Mouse (Mus musculus): Measurements from ENCODE around the gene Cd200r1.

Gene Cd200r1

GRCm38 (mm10) chr16:44765555-44766319, at the start of gene Cd200r1:
Gene Cd200r1, plus strand, starts transcription at chr16:44765736.
- in situ Hi-C loops (cut with MboI; ENCODE audit: low pct_unique_long_range_greater_than_20kb in 1 of 2, low sequenced_read_pairs in 2 of 2, unreplicated experiment in 1 of 2), result loop anchor here (5.0 to 25.0 kb wide), 2 partner anchors 322 kb away; partner anchors contain the start of gene Ccdc80 (in 1 of the 2)

- in situ Hi-C loops (cut with MboI; ENCODE audit: low pct_unique_long_range_greater_than_20kb in 1 of 2, low sequenced_read_pairs in 2 of 2, unreplicated experiment in 1 of 2), result no loop called here
Measured at GRCm38 (mm10) chr16:44716305-44717140, 49.0 kb upstream of the Cd200r1 start.

DNA sequence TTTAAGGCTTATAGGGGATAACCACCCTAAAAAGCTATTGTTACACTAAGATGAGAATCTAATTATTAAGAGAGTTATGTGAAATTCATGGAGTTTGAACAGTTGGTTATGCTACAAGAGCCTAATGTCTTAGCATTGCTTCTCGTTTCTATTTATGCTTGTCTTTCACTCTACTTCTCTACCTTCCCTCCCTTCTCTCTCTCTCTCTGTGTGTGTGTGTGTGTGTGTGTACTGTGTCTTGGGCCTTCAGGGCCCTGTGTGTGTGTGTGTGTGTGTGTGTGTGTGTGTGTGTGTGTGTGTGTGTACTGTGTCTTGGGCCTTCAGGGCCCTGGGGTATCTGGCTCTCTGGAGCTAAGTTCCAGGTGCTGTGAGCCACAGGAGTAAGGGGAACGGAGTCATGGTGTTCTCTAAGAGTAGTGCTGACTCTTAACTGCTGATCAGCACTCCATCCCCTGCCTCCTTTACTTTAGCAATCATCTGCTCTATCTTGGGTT, 48.3 kb upstream of the Cd200r1 start:
- in situ Hi-C loops (cut with MboI; ENCODE audit: low pct_unique_long_range_greater_than_20kb in 1 of 2, low sequenced_read_pairs in 2 of 2, unreplicated experiment in 1 of 2), result no loop called here

DNA sequence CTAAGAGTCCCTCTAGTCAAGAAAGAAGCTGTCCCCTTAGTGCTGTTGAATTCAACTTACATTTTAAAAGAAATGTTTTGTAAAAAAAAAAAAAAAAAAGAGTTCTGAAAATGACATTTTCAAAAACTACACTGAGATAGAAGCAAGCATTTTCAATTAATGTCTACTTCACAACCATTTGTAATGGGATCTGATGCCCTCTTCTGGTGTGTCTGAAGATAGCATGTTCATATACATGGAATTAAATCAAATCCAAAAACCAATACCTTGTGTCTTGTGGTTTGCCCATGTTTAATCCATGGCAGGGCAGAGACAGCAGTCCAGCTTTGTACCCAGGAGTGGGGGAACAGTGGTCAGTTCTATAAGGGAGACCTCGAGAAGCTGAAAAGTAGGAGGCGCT, 47.7 kb upstream of the Cd200r1 start:
- in situ Hi-C loops (cut with MboI; ENCODE audit: low pct_unique_long_range_greater_than_20kb in 1 of 2, low sequenced_read_pairs in 2 of 2, unreplicated experiment in 1 of 2), result no loop called here

DNA sequence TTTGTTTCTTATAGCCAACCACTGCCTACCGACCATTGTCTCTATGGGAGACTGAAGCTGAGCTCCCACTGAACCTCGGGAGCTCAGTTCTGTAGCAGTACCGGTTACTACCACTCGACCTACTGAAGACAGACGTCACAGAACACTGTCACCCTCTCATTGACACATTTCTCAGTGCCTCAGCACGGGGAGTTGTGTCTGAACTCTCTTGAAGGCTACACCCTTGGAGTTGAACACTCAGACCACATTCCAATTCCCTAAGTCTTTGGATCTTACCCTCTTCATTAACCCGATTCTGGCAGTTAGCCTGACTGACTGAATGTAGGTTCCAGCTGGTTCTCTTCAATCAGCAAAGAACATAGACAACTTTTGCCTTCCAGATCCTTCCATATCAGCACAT, 46.2 kb upstream of the Cd200r1 start:
- in situ Hi-C loops (cut with MboI; ENCODE audit: low pct_unique_long_range_greater_than_20kb in 1 of 2, low sequenced_read_pairs in 2 of 2, unreplicated experiment in 1 of 2), result no loop called here

DNA sequence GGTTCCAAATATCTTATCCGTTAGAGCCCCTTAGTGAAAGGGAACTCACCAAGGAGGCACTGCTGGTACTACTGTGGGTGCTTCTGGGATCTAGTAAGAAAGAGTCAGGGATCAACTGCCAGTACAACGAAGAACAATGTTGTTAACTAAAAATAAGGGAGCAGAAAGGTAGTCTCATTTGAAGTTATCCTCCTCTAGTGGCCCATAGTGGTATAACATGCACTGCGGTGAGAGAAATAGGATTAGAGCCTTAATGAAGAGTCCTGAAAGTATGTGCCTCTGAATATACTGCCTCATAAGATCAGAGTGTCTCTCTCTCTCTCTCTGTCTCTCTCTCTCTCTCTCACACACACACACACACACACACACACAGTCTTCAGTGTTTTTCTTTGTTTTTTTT, 45.0 kb upstream of the Cd200r1 start:
- in situ Hi-C loops (cut with MboI; ENCODE audit: low pct_unique_long_range_greater_than_20kb in 1 of 2, low sequenced_read_pairs in 2 of 2, unreplicated experiment in 1 of 2), result no loop called here

GRCm38 (mm10) chr16:44722666-44723065, 42.9 kb upstream of the Cd200r1 start:
- in situ Hi-C loops (cut with MboI; ENCODE audit: low pct_unique_long_range_greater_than_20kb in 1 of 2, low sequenced_read_pairs in 2 of 2, unreplicated experiment in 1 of 2), result no loop called here

GRCm38 (mm10) chr16:44724083-44724787, 41.3 kb upstream of the Cd200r1 start, which contains the start of gene Nepro:
Gene Nepro, plus strand, starts transcription at chr16:44724301.
- in situ Hi-C loops (cut with MboI; ENCODE audit: low pct_unique_long_range_greater_than_20kb in 1 of 2, low sequenced_read_pairs in 2 of 2, unreplicated experiment in 1 of 2), result no loop called here

- in situ Hi-C loops (cut with MboI; ENCODE audit: low pct_unique_long_range_greater_than_20kb in 1 of 2, low sequenced_read_pairs in 2 of 2, unreplicated experiment in 1 of 2), result no loop called here
Measured at GRCm38 (mm10) chr16:44724847-44725246, 40.7 kb upstream of the Cd200r1 start.

DNA sequence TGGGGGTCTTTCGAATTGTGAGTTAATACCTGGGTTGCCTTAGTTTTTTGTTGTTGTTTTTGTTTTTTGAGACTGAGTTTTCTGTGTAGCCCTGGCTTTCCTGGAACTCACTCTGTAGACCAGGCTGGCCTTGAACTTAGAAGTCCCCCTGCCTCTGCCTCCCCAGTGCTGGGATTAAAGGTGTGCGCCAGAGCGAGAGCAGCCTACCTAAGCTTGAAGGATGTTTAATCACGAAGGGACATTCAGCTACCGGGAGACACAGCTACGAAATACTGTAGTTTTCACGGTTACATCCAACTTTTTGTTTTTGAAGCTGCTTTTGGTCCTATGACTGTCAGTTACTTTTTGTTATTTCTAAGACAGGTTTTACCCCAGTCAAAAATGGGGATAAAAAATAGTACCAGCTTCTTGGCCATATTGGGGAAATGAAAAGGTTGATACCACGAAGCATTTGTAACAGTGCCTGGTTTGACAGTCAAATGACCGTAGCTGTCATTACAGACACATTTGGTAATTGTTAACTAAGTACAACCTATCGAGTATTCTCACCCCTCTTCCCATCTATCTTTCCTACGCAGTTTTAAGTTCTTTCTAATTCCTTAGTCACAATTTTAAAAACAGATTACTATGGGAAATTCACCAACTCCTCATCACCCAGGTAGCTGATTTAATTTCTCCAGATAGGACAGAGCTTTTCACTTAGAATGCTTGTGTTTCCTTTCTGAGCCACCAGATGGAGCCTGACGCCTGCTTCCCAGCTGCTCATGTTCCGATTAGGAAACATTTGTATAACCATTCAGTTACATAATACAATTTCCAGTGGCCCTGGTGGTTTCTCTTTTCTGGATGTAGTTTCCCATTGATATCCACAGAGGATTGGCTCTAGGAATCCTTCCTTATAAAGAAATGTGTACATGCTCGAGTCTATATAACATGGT, 40.0 kb upstream of the Cd200r1 start:
- in situ Hi-C loops (cut with MboI; ENCODE audit: low pct_unique_long_range_greater_than_20kb in 1 of 2, low sequenced_read_pairs in 2 of 2, unreplicated experiment in 1 of 2), result no loop called here

DNA sequence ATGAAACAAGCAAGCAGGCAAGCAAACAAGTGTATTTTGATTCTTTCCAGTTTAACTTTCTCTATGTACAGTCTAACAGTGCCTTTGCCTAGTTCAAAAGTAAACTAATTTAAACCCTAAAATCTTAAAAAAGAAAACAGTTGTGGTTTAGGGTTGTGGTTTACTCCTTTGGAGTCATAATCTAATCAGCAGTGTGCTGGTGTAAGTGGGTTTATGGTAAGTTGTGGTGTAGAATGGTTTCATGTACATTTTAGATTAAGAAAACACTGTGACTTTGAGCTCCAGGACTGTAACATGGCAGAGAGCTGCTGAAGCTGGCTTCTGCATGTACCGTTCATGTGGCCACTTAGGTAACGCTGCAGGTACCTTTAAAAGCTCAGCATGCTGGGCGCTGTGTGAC, 38.0 kb upstream of the Cd200r1 start:
- in situ Hi-C loops (cut with MboI; ENCODE audit: low pct_unique_long_range_greater_than_20kb in 1 of 2, low sequenced_read_pairs in 2 of 2, unreplicated experiment in 1 of 2), result no loop called here

DNA sequence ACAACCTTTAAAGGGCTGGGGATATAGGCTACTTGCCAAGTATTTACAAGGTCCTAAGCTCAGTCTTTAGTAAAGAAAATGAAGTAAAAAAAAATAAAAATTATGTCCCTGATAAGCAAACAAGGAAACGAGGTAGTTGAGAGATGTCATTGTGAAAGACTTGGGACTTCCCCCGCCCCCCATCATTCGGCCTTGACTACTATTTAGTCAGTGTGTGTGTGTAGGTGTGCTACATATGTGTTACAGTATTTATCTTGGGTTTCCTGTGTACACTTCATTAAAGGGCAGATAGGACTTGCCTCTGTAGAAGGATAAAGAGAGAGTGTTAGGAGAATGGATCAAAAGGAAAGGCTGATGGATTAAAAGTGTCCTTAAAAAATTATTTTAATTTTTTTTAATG, 31.5 kb upstream of the Cd200r1 start:
- in situ Hi-C loops (cut with MboI; ENCODE audit: low pct_unique_long_range_greater_than_20kb in 1 of 2, low sequenced_read_pairs in 2 of 2, unreplicated experiment in 1 of 2), result no loop called here

DNA sequence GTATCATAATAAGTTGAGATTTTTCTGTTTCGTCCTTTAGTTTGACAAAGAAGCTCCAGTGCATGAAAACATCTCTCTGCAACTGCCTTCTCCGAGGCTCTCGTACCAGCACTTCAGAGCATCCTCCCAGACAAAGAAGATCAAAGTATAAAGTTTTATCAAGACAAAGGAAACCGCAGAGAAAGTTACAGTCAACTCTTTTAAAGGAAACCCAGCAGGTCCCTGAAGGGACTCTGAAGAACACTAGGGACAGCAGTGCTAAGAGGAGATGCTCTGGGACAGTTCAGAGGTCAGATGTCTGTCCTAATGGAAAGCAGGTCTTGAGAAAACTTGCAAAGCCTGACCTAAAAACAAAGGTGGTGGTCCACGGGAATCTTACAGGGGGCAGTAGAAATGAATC, 29.9 kb upstream of the Cd200r1 start:
- in situ Hi-C loops (cut with MboI; ENCODE audit: low pct_unique_long_range_greater_than_20kb in 1 of 2, low sequenced_read_pairs in 2 of 2, unreplicated experiment in 1 of 2), result no loop called here

GRCm38 (mm10) chr16:44736118-44736517, 29.4 kb upstream of the Cd200r1 start:
- in situ Hi-C loops (cut with MboI; ENCODE audit: low pct_unique_long_range_greater_than_20kb in 1 of 2, low sequenced_read_pairs in 2 of 2, unreplicated experiment in 1 of 2), result no loop called here

GRCm38 (mm10) chr16:44742753-44743152, 22.8 kb upstream of the Cd200r1 start:
- in situ Hi-C loops (cut with MboI; ENCODE audit: low pct_unique_long_range_greater_than_20kb in 1 of 2, low sequenced_read_pairs in 2 of 2, unreplicated experiment in 1 of 2), result no loop called here

- in situ Hi-C loops (cut with MboI; ENCODE audit: low pct_unique_long_range_greater_than_20kb in 1 of 2, low sequenced_read_pairs in 2 of 2, unreplicated experiment in 1 of 2), result no loop called here
Measured at GRCm38 (mm10) chr16:44745471-44745865, 20.1 kb upstream of the Cd200r1 start.

DNA sequence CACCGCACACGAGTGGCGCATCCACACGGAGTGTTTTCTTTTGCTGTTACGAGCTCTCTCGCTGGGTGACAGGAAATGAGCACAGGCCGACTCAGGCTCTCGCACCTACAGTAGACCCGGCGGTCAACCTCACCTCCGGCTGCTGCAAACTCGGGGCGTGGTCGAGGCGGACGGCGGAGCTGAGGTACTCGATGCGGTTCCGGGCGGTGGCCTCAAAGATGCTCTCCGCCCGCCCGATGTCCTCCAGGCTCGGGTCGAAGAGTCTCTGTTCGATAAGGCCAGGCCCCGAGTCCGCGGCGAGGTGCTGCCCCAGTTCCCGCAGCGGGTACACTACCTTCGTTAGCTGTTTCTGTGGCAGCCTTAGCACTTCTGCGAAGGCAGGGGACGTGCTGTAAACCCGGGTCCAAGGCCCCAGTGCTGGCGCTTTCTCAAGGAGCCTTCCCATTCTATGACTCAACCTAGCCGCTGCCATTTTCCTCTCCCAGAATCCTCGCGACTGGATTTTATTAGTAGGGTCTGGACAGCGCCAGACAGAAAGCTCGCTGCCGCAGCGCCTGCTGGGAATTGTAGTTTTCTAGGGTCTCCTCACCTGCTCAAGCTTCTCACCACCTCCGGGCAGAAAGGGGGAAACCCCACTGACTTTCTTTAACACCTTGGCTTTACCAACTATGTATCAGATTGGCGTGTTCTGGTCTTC, 19.5 kb upstream of the Cd200r1 start, which contains the start of gene Gtpbp8:
Gene Gtpbp8, minus strand, starts transcription at position 498 of the 697 bp plus-strand sequence.
- in situ Hi-C loops (cut with MboI; ENCODE audit: low pct_unique_long_range_greater_than_20kb in 1 of 2, low sequenced_read_pairs in 2 of 2, unreplicated experiment in 1 of 2), result no loop called here
